Mouse (Mus musculus) left cerebral cortex, postnatal 25 days (tissue): Measurements from ENCODE around the gene Pias4. TPM values are rescaled to one million over a fixed set of nuclear protein-coding genes. Genes with fewer than 3 reads are reported as not detected.

Experiments
- DNase-seq, 2 experiments: peaks; one replicate each; pipeline ENCODE4 v3.0.0; 2022; ENCODE audit warnings: low spot score in 2 of 2, mixed read lengths in 1 of 2
- intact Hi-C: fragments of 180-260 bp; cut with DNase I; formaldehyde crosslinking; loops from one replicate; pipeline ENCODE4 v1.15.1; 2025
- total RNA-seq, 2 experiments: library from RNA; stranded (reverse); gene quantifications; 2 replicates each; pipeline ENCODE4 v1.2.3; 2021

Pias4 gene
- total RNA-seq, 2 experiments from 2014 or later = 26.6 to 28.7 TPM

DNA sequence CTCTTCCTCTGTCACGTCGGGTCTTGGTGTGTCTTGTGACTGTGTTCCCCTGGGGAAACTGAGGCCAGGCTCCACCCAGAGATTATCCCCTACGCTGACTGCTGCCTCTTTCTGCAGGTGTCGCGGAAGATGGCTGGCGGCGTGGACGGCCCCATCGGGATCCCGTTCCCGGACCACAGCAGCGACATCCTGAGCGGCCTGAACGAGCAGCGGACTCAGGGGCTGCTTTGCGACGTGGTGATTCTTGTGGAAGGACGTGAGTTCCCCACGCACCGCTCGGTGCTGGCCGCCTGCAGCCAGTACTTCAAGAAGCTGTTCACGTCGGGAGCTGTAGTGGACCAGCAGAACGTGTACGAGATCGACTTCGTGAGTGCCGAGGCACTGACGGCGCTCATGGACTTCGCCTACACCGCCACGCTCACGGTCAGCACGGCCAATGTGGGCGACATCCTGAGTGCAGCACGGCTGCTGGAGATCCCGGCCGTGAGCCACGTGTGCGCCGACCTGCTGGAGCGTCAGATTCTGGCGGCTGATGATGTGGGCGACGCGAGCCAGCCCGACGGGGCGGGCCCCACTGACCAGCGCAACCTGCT is 23.8 kb downstream of the Pias4 start:
- intact Hi-C loops = no loop called here
- DNase-seq = no peak

DNA sequence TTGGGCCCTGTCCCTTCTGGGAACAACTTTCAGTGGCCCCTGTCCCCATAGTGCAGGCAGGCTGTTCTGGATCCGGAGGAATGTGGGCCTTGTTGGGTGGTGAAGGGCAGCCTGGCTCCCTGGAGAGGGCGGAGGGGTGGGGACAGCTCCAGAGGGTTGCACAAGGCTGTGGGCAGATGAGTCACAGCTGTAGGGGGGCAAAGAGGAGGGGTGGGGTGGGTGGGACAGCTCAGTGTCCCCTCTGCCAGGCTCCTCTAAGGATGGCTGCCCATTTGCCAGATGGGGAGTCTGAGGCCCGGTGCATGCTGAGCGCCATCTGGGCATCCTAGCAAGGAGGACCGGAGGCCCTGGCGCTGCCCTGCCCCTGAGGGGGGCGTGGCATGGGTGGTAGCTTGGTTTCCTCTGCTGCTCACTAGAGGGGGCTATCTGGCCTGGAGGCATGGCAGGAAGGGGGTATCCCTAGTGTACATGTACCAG is 24.5 kb downstream of the Pias4 start:
- no peak for DNase-seq
- intact Hi-C loops = no loop called here

DNA sequence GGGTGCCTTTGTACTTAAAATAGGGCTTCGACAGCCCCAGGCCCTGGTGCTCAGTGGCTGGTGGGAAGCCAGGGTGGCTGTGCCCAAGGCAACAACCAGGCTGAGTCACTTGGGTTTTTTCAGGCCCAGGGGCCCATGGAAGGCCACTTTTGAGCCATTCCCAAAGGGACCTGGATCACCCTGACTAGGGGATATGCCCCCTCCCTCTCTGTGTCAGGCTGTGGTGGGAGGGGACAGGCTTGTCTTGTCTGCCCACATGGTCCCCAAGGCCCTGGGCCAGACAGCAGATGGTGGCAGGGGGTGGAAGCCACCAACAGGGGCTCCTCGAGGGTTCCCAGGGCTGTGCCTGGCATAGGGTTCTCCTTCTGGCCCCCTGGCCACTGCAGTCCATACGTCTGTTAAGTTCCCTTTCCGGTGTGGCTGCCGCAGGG is 25.2 kb downstream of the Pias4 start:
- intact Hi-C loops = no loop called here
- DNase-seq = no peak

DNA sequence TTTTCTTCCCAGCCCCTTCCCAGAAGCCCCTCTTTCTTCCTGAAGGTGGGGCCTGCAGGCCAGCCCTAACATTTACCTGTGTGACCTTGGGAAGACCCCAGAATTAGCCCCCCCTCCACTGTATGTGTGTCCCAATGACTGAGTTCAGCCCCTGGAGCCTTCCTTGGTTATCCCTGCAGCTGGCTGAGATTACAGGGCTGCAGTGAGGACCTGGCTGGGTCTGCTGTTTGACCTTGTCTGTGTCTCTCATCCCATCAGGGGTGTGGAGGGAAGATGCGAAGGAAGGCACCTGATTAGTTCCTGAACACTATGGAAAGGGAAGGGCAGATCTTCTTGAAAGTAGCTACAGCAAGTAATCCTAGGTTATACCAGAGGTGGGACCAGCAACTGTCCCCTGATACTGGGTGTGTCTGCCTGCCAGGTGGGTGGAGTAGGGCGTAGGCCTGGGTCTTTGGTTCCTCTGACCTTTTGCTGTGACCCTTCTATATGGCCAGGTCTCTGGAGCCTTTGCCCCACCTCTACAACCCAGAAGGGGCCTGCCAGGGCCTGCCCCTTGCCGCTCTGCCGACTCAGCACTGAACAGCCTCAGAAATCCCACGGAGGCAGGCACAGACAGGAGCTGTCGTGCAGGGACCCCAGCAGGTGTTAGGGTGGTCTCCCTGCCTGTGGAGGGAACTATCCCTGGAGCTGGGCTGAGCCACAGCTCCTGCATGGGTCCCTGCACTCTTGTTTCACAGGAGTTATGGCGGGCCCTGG is 26.1 kb downstream of the Pias4 start:
- intact Hi-C loops = no loop called here
- no peak for DNase-seq

DNA sequence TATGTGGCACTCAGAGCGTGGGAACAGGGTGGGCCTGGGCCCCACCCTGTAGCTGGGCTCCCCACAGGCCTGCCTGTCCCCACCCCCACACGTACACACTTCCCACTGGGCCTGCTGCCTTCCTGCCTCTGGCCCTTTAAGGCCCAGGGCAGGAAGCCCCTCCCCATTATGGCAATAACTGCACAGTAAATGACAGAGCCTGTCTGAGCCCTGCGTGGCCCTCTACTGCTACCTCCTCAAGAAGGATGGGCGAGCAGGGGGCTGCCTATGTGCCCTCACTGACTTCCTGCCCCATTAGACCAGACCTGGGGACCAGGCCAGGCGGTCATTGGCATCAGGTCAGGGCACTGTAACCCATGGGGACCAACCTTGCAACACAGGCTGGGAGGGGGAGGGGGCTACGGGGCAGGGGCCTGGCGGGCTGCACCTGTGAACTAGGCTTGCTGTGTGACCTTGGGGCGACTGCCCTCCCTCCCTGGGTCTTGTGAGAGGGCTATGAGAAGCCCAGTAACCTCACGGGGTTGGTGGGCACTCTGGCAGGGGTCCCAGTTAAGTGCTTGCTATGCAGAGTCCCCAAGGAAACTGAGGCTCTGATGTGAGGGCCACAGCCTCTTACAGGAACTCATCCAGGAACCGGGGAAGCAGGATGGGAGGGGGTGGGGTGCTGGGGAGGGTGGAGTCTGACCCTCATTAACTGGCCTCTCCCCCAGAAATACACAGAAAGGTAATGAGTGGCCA is 26.8 kb downstream of the Pias4 start:
- intact Hi-C loops = no loop called here
- DNase-seq = no peak

DNA sequence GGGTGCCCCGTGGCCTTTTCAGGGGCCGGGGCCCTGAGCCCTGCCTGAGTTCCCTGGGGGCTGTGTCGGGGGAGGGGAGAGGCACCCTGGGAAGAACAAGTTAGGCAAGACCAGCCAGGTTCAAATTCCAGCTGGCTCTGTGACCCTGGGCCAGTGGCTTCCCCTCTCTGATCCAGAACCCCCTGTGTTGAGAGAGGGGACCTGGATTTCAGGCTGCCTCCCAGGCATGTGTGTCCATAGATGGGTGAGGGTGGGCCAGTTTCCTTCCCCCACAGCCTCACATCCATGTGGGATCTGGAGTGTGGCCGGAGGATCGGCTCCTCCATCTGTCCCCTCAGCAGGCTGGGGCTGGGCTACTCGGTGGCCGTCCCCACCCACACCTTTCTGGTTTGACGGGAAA is 27.7 kb downstream of the Pias4 start:
- DNase-seq = no peak
- intact Hi-C loops = no loop called here

DNA sequence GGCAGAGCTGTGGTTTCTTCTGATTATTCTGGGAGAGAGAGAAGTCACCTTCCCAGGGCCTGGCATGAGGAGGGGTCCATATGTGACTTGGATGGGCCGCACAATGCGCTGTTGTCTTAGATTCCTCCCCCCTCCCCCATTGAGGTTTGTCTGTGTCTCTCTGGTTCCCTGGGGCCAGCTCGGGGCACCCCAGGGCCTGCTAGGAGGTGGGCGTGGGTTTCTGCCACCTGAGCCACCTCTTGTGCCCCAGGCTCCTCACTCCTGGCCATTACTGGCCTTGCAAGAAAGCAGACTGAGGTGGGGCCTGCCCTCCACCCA is 28.2 kb downstream of the Pias4 start:
- intact Hi-C loops = no loop called here
- DNase-seq = no peak

DNA sequence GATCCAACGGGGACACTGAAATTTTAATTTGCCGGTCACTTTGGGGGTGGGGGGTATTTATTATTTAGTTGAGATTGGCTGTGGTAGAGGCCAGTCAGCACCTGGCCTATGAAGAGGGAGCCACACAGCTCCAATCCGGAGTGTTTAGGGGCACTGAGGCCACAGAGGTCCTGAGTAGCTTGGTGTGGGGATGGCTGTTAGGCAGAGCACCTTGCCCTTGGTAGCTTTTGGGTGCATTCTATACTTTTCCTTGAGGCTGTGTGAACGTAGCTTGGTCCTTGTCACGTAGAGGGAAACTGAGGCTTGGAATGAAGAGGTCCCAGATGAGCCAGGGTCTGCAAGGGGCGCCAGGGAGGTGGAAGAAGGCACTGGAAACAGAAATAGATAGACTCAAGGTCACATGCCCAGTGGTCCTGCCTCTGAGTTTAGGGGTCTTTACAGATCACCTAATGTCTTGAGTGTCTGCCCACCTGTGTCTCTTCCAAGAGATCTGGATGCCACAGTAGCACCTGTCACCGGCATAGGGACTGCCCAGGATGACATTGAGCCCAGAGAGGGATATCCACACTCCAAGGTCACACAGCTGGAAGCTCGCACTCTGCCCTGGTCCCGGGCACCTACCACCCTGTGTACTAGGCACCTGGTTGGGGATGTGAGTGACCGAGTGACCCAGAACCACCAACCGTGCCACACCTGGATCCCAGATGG is 28.7 kb downstream of the Pias4 start:
- intact Hi-C loops = no loop called here
- no peak for DNase-seq

DNA sequence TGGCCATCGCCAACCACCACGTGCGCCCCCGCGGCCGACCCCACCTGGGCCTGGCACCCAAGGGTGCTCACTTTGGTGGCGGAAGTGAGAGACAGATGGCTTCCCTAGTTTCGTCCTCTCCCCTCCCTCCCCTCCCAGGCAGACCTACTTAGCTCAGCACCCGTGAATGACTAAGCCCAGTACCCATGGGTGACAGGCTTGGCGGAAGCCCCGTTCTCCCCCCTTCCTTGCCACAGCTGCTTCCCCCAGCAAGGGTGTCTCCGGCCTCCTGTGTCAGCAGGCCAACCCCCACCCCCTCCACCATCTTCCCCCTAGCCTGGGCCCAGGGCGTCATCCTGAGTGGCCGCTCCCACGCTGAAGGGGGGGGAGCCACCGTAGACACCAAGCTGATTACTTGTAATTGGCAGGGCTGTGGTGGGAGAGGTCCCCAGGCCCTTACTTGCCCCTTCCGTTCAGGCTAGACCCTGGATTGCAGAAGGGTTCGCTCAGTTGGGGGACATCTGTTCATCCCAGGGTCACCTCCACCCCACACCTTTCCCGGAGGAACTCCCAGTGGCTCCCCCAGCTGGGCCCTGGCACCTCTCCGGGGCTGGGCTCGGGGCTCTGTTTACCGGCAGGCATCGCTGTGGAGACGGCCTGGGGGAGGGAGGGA is 29.5 kb downstream of the Pias4 start:
- no peak for DNase-seq
- intact Hi-C loops = no loop called here

DNA sequence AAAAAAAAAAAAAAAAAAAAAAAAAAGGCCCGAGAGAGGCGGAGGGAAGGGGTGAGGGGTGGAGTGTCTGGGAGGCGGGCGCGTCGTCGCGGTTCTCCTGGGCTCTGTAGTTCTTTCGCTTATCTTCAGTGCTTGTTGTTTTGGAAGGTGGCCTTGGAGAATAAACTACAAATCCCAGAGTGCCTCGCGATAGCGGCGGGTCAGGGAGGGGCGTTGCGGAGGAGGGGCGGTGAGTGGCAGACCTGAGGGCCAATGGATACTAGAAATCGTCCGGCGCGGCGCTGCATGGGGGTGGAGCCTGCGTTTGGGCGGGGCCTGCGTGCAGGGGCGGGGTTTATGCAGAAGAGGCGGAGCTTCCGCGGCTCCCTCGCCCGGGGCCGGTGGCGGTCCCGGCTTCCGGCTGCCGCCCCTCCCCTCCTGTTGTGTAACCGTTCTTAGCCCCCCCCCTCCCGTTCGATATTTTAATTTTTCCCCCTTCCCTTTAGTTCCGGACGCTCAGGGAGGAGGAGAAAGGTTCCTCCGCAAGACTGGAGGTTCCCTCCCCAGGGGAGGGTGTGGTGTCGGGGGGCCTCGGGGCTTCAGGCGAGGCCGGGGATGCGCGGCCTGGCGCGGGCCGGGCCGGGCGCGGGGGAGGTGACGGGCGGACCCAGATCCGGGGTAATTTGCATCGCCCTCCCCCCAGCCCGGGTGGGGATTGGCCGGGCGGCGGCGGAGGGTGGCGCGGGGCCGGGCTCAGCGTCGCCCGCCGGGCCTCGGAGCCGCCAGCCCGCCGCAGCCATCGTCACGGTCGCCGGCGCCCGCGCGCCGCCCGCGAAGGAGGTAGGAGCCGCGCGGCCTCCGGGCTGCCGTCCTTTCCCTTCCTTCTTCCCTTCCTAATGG is 30.2 kb downstream of the Pias4 start:
- intact Hi-C loops = loop anchor here (1.0 to 2.0 kb wide), 3 partner anchors 32 to 67 kb away; partner anchors contain the start of genes Eef2, Map2k2 and Thop1
- peak; percentile 98 to 100 for DNase-seq

DNA sequence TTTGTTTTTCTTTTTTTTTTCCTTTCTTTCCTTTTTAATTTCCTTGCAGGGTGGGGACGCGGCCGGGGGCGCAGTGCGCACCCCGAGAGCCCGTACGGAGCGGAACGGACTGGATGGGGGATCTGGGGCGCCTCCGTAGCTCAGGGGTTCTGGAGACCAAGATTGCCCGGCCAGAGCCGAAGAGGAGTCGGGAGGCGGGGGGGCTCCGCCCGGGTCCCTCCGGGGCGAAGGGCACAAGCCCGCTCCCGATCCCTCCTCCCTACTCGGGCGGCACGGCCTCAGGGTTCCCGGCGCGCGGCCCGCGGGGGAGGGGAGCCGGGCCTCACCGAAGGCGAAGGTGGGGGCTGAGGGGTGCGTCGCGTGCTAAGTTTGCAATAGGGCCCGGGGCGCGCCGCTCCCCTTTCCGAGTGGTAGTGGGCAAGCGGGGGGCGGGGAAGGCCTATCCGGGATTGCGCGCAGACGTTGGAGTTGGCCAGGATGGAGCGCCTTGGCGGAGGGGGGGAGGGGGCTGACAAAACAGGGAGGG is 31.0 kb downstream of the Pias4 start:
- peak in 1 of 2 experiments; percentile 79 for DNase-seq
- intact Hi-C loops = loop anchor here (1.0 to 2.0 kb wide), 3 partner anchors 31 to 66 kb away; partner anchors contain the start of genes Eef2, Map2k2 and Thop1

DNA sequence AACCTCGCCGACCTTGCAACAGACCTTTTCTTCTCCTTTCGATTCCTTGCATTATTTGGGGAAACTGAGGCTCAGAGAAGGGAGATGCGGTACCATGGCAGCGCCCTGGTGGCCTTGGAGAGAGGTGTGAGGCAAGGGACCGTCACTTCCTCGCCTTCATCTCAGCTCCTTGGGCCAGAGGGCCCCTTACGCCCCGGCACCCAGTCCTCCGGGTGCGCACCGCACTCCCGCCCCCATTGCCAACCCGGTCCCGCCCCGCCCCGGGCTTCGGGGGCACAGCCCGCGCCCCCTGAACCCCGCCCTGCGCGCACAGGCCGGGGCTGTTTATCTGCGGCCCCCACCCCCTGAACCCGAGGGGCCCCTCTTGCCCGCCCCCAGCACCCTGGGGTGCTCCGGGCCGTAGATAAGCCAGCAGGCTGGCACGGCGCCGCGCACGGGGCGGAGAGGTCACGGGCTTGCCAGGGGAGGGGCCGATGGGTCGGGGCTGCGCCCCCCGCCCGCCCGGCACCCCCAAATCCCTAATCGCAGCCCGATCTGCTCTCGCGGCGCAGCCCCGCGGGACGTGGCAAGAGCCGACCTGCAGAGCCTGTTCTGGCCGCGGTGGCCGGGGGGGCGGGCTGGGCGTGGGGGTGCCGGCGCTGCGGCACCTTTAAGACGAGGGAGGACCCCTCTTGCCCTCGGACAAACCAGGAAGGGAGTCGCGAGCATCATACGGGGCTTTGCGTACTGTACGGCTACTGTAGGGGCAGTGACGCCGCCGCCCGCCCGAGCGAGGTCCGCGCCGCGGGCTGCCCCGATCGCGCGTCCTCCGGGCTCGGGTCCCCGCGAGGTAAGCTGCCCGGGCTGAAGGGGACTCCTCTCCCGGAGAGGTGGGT is 31.7 kb downstream of the Pias4 start:
- DNase-seq = peak; percentile 71 to 73
- intact Hi-C loops = loop anchor here (2.0 kb wide), 2 partner anchors 41 to 65 kb away; partner anchors contain the start of genes Eef2 and Thop1

DNA sequence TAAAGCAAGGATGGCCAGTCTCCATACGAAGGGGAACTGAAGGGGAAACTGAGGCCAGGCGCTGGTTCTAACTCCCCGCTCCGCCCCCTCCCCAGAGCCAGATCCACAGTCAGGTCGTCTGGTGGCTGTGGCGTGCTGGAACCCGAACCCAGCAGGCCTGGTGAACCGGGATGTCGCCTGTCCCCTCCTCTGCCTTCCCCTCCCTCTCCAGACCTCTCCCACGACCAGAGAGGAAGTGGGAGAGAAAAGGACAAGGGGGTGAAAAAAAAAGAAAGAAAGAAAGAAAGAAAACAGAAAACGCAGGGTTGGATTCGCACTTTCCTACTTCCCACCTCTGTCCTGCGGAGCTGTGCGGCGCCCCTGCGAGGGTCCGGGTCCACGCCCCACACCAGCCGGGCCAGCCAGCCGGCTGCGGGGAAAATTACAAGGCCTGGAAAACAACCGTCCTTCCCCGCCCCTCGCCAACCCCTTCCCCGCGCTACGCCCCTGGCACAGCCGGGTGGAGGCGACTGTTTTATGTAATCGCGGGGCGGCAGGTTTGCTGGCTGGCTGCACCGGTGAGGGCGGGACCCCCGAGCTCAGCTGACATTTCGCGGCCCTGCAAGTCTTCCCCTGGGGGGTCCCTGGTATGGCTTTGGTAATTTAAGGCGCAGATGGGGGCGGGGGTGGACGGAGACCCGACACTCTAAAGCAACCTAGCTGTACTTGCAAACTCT is 32.6 kb downstream of the Pias4 start, which contains the start of gene Zbtb7a:
Gene Zbtb7a, plus strand, starts transcription at position 255 of the 716 bp plus-strand sequence.
- intact Hi-C loops = no loop called here
- peak in 1 of 2 experiments; percentile 57 for DNase-seq

DNA sequence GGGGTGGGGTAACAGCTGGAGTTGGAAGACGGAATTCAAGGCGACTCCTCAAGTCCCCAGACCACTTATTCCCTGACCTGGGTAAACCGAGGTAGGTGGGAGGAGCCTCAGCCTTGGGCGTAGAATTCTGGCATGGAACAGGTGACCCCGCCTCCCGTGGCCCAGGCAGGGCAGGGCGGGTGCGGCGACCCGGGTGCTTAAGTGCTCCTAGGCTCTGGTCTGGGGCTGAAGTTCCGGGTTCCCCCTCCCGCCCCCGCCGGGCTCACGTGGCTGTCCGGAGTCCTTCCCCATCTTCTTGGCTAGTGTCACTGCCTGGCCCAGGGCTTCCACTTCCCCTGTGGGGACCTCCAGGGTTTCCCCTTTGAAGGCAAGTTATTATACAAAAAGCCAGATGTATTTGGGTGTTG is 33.5 kb downstream of the Pias4 start:
- intact Hi-C loops = no loop called here
- DNase-seq = peak in 1 of 2 experiments; percentile 51

DNA sequence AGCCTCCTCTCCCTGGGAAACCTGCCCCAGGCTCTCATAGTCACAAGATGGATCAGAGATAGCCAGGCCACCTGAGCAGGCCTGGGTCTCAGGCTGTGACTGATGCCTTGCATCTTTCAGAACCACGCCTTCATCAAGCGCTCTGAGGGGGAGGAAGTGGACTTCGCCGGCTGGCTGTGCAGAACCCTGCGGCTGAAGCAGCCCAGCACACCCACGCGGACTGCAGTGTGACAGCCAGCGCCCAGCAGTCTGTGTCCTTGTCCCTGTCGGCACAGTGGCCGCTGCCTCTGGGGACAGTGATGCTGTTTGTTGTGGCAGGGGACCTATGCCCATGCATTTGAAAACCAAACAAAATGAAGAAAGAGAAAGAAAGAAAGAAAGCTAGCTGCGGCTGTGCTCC is 44.2 kb downstream of the Pias4 start:
- DNase-seq = peak in 1 of 2 experiments; percentile 72
- intact Hi-C loops = no loop called here

DNA sequence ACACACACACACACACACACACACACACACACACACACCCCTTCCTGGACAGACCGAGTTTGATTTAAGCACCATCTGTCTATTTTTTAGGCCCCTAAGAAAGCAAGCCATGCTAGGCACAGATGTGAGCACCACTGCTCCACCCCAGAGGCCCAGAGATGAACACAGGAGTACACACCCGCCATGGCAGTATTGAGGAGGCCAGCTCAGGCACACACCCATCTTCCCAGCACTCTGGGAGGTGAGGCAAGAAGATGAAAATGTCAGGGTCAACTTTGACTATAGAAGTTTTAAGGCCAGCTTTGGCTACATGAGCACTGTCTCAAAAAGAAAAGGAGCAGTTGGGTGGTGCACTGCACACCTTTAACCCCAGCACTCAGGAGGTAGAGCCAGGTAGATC is 44.8 kb downstream of the Pias4 start:
- intact Hi-C loops = no loop called here
- DNase-seq = no peak

DNA sequence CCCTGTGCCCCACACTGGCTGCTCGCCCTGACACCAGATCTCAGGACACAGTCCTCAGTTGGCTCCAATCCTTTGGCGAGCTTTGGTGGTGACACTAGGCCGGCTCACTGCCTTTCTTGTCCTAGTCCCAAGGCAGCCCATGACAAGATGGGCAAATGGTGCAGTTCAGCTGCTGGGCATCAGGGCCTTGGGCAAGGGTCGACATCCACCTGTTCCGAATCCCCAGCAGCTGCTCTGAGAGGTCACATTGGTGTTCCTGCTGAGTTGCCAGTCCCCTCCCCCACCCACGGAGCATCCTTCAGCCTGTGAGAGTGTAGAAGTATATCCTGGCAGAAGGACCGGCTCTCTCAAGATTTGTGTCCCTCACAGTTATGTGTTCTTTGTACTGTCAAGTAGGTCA is 47.1 kb downstream of the Pias4 start:
- intact Hi-C loops = no loop called here
- no peak for DNase-seq
